Mouse (Mus musculus): ENCODE results near the gene Rpl27a.

Gene Rpl27a

GRCm38 (mm10) chr7:109562676-109563075 is 43.7 kb downstream of the Rpl27a start:
- no peak for DNase-seq (ENCODE audit: extremely low read depth, low read depth)

- no peak for DNase-seq (ENCODE audit: extremely low read depth, low read depth)
Observed at GRCm38 (mm10) chr7:109563775-109564362, 44.9 kb downstream of the Rpl27a start.

GRCm38 (mm10) chr7:109566327-109566726 is 47.4 kb downstream of the Rpl27a start:
- no peak for DNase-seq (ENCODE audit: extremely low read depth, low read depth)

GRCm38 (mm10) chr7:109566841-109567768 is 48.2 kb downstream of the Rpl27a start:
- no peak for DNase-seq (ENCODE audit: extremely low read depth, low read depth)

- no peak for DNase-seq (ENCODE audit: extremely low read depth, low read depth)
Observed at GRCm38 (mm10) chr7:109568391-109568892, 49.5 kb downstream of the Rpl27a start.
